Mouse (Mus musculus) liver, adult 2 months (tissue): ENCODE results near the gene Gm3415.
"Not testable (repeated sequence)": the region's sequence is repeated elsewhere in the genome, so short reads cannot be mapped to it uniquely, and the experiment has no call there.

Source experiments
- CTCF ChIP-seq: fragments of 200-500 bp; IDR thresholded peaks from 2 replicates; pipeline ENCODE4 v1.5.1; 2011; ENCODE audit warnings: low read depth, low read length, control low read depth
- POLR2A ChIP-seq: fragments of 200-500 bp; IDR thresholded peaks from 2 replicates; pipeline ENCODE4 v1.6.1; 2011; ENCODE audit warnings: low read length, control low read depth; ENCODE audit not compliant: insufficient read depth; ENCODE audit errors: extremely low read depth

GRCm38 (mm10) chr5:146571830-146572734 lies 16.1 kb downstream of the Gm3415 start:
- TF ChIP-seq CTCF, POLR2A: not testable (repeated sequence)
